Mouse (Mus musculus) ES-CJ7 (cell line): ENCODE data around the gene Tmem203.
A peak's percentile ranks its signal among the peaks of the same experiment; 100 is the strongest.

ENCODE experiments used
- DNase-seq: peaks from one replicate; pipeline ENCODE4 v3.0.0; 2011; ENCODE audit warnings: low read depth, low spot score

The Tmem203 gene

DNA sequence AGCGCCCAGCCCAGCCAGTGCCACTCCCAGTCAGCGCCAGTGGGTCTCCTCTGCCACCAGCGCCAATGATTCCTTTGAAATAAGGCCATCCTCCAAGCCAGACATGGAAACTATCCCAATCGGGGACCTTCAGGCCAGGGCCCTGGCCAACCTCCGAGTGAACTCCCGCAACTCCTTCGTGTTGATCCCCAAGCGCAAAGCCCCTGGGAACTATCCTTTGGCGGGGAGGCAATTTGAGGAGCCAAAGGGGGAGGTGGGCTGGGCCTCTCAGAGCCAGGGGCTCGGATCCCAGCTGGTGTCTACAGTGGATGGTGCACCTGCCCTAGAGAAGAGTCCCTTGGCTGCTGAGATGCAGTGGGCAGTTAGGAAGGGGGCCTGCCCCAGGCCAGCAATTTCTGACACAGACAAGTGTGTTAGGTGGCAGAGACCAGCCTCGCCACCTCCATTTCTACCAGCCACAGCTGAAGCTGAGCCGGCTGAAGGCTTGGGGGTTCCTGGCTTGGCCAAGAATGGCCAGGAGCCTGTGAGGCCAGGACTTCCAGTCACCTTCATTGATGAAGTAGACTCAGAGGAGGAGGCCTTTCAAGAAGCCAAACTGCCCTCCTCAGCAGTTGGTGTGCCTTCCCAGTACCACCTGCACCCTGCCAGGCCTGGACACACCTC is 8.5 kb downstream of the Tmem203 start:
- DNase-seq = no peak

DNA sequence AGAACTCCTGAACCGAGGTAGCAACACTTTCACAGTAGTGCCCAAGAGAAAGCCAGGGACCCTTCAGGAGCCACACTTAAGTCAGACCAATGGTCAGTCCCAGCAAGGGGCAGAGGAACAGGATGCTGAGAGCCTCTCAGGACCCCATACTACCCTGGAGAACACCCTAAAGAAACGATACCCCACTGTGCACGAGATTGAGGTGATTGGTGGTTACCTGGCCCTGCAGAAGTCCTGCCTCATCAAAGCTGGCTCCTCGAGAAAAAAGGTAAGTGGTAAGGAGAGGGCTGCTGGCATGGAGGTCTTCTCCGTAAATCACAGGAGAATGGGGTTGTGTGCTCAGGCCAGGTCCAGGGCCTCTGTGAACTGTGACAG is 9.0 kb downstream of the Tmem203 start:
- DNase-seq = no peak

GRCm38 (mm10) chr2:25264851-25265250 is 9.6 kb downstream of the Tmem203 start:
- no peak for DNase-seq

- peak; percentile 54 for DNase-seq
Observed at GRCm38 (mm10) chr2:25265897-25266656, 10.8 kb downstream of the Tmem203 start.

GRCm38 (mm10) chr2:25266720-25267119 is 11.5 kb downstream of the Tmem203 start:
- DNase-seq = peak; percentile 61

- no peak for DNase-seq
Observed at GRCm38 (mm10) chr2:25267241-25267640, 12.0 kb downstream of the Tmem203 start.

GRCm38 (mm10) chr2:25267746-25268309 is 12.6 kb downstream of the Tmem203 start:
- no peak for DNase-seq

DNA sequence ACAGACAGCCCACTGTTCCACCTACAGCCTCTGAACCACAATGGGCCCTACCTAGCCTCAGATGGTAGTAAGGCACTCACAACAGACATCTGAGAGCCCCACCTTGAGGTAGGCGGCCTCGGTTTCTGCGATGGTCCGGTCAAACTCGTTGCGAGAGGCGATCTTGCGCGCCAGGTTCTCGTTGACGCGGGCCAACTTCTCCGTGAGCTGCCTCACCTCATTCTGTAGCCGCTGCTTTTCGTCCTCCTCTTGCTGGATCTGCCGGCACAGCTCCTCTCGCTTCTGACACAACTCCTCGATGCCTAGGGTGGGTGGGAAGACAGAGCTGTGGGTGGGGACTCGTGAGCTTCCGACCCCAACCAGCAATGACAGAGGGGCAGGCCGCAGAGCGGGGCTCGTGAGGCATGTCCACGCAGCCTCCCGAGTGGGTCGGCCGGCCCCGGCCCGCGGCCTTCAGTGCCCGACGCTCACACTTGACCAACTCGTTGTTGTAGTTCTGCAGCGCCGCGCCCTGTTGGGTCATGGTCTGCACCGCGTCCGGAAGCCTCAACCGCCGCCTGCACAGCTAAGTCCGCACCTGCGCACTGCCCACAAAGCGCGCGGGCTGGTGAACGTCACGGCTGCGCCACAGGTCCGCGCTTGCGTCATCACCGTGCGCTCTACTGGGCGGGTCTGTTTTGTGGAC is 16.7 kb downstream of the Tmem203 start, which contains the start of the genes Ssna1 and Anapc2:
Gene Ssna1 (minus strand): TSS at position 612 of the 685 bp plus-strand sequence.
Gene Anapc2 (plus strand): TSS at position 652 of the 685 bp plus-strand sequence.
- DNase-seq = peak; percentile 98

DNA sequence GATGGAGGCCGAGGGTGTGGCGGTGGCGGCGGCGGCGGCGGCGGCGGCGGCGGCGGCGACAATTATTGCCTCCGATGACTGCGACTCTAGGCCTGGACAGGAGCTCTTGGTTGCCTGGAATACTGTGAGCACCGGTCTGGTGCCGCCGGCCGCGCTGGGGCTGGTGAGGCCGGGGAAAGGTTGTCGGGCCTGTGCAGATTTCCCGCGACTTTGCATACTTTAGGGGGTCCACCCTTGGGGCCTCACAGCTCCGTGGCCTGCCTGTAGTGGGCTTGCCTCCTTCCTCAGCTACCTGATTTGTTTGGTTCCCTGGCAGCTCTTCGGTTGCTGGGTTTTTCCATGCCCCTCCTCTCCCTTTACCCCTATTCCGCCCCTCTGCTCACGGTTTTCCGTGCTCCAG is 17.3 kb downstream of the Tmem203 start:
- DNase-seq = no peak

- DNase-seq = no peak
Observed at GRCm38 (mm10) chr2:25273010-25273409, 17.8 kb downstream of the Tmem203 start.

DNA sequence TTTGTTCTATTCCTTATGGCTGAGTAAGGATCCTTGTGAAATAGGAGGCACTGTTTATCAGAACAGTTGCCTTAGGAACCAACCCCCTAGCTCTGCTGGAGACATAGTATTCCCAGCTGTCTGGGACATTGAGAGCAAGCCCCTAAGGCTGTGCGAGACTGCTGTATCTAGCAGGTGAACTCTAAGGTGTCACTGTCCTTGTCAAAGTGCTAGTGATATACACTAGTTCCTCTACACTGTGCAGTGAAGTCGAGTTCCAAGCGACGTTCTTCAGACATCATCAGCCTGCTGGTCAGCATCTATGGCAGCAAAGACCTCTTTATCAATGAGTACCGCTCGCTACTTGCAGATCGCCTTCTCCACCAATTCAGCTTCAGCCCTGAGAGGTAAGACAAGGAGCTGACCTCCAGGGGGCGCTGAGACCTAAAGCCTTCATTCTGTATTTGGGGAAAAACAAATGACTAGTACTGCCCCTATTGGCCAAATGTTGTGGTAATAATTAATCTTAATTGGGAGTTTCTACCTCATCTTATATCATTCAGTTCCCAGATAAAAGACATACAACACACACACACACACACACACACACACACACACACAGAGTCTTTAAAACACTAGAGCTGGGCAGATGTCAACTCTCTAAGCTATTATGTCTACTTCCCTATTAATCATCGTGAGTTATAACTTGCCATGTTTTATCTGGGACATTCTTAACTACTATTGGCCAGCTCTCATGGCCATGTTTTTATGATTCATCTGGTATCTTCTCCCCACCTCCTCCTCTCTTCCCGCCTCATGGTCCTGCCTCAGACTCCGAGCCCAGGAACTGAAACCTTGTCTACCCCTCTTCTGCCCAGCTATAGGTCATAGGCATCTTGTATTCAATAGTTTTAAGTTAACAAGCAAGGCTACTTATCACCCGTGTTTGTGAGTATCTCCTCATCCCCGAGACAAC is 24.0 kb downstream of the Tmem203 start:
- DNase-seq = peak; percentile 93

GRCm38 (mm10) chr2:25285551-25285950 is 30.3 kb downstream of the Tmem203 start:
- no peak for DNase-seq

GRCm38 (mm10) chr2:25286314-25286713 is 31.1 kb downstream of the Tmem203 start:
- DNase-seq = no peak

GRCm38 (mm10) chr2:25286837-25287636 is 31.8 kb downstream of the Tmem203 start:
- DNase-seq = no peak

GRCm38 (mm10) chr2:25287927-25288649 is 32.8 kb downstream of the Tmem203 start, which contains the start of gene Tmem210:
Gene Tmem210, plus strand, starts transcription at chr2:25288145.
- DNase-seq = no peak

GRCm38 (mm10) chr2:25288734-25289345 is 33.6 kb downstream of the Tmem203 start:
- no peak for DNase-seq

DNA sequence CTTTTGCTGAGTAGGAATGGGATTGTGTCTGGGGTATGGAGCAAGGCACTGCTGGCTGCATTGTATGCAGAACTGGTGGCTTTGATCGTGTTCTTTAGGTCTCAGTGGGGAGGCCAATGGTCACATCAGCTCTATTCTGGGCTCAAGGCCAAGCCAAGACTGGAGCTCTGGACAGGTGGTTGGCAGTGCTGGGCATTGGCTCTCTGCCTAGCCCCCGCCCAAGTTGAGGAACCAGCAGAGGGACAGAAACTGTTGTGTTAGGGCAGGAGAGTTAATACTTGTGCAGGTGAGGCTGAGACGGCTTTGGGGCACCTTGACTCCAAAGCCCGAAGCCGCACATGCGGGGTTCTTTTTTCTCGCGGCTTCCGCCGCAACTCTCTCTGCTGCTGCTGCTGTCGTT is 34.4 kb downstream of the Tmem203 start, which contains the start of gene Lrrc26:
Gene Lrrc26 (plus strand): TSS at position 265 of the 400 bp plus-strand sequence.
- DNase-seq = no peak

DNA sequence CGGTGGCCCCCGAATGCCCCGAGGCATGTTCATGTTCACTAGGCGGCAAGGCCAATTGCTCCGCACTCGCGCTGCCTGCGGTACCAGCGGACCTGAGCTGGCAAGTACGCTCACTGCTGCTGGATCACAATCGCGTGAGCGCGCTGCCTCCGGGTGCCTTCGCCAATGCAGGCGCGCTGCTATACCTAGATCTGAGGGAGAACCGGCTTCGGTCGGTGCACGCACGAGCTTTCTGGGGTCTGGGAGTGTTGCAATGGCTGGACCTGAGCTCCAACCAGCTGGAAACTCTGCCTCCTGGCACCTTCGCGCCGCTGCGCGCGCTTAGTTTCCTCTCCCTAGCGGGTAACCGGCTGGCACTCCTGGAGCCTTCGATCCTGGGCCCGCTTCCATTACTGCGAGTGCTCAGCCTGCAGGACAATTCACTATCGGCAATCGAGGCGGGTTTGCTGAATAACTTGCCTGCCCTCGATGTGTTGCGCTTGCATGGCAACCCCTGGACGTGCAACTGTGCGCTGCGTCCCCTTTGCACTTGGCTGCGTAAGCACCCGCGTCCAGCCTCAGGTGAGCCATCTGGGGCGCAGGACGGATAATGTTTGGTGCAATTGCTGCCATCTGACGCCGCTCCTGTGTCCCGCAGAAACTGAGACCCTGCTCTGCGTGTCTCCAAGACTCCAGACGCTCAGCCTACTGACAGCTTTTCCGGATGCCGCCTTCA is 35.0 kb downstream of the Tmem203 start:
- DNase-seq = peak; percentile 44
